Mouse (Mus musculus): ENCODE results near the gene Kif22. TPM values are rescaled to one million over a fixed set of nuclear protein-coding genes. Genes with fewer than 3 reads are reported as not detected.

The Kif22 gene
- polyA plus RNA-seq, 1 experiment from 2014 or later = 47.3 TPM

DNA sequence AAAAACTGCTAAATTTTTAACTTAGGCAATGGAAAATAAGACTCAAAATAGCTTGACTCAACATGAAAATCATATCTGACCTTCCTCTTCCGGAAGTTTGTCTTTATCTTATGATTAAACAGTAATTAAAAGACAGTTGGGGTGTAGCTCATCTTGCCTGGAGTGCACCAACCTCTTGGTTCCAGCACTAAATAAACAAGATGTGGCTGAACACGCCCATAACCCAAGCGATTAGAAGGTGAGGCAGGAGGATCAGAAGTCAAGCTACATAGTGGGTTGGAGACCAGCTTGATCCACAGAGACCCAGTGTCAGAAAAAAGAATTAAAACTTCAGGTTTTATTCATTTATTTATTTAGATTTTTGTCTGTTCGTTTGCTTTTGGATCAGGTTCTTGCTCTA is 41.4 kb upstream of the Kif22 start:
- H3K27me3 ChIP-seq = no peaks in the 10 kb centered on the region
- TF ChIP-seq CTCF (IDR thresholded peaks at IDR 0.05) = no peak
- in situ Hi-C loops (cut with MboI; ENCODE audit: low pct_unique_long_range_greater_than_20kb) = no loop called here
- POLR2A ChIA-PET = interaction anchor here (0.7 to 1.3 kb wide), 2 partner anchors 59 to 133 kb away, joined by 3 to 4 read pairs; no protein-coding TSS in a partner anchor
- CTCF ChIA-PET = no interaction called here
- ATAC-seq (no peak), DNase-seq (ENCODE audit: low read depth, low spot score) (no peak)

DNA sequence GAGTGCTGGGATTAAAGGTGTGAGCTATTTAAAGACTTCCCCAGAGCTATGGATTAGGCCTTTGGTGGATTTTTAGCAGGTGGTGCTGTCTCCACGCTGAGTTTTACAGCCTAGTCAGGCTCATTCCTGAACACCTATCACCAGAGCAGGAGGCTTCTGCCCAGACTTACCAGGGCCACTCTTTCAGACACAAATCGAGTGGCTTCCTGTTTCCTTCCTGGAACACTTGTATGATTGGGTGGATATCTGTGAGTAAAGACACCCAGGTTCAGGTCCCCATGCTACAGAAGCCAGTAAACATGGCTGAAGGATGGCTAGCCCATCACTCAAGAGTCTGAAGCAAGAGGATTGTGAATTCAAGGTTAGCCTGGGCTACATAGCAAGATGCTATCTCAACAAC is 40.7 kb upstream of the Kif22 start:
- POLR2A ChIA-PET = interaction anchor here (1.3 kb wide), 1 partner anchor 132 kb away, joined by 3 read pairs; no protein-coding TSS in a partner anchor
- DNase-seq (ENCODE audit: low read depth, low spot score) (no peak), ATAC-seq (no peak)
- CTCF ChIA-PET = no interaction called here
- no peak for TF ChIP-seq CTCF (IDR thresholded peaks at IDR 0.05)
- in situ Hi-C loops (cut with MboI; ENCODE audit: low pct_unique_long_range_greater_than_20kb) = no loop called here
- no peaks in the 10 kb centered on the region for H3K27me3 ChIP-seq

DNA sequence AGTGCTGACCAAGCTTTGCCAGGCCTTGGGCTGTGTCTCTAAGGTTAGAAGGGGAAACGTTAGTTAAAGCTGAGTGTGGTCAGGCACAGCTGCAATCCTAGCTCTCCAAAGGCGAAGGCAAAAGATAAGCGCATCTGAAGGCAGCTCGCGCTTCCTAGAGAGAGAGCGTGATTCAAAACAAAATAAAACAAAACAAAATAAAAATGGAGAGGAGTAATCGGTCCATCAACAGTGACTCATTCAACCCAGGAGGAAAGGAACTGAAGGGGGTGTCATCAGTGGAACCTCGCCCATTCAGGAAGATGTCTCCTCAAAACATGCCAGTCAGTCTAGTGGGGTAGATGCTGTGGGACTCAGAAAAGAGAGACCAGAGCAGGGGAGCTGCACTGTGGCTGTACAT is 40.0 kb upstream of the Kif22 start:
- ChIA-PET POLR2A (no interaction called here), CTCF (no interaction called here)
- in situ Hi-C loops (cut with MboI; ENCODE audit: low pct_unique_long_range_greater_than_20kb) = no loop called here
- DNase-seq (ENCODE audit: low read depth, low spot score) = no peak
- no peak for TF ChIP-seq CTCF (IDR thresholded peaks at IDR 0.05)
- no peak for ATAC-seq
- H3K27me3 ChIP-seq = no peaks in the 10 kb centered on the region

DNA sequence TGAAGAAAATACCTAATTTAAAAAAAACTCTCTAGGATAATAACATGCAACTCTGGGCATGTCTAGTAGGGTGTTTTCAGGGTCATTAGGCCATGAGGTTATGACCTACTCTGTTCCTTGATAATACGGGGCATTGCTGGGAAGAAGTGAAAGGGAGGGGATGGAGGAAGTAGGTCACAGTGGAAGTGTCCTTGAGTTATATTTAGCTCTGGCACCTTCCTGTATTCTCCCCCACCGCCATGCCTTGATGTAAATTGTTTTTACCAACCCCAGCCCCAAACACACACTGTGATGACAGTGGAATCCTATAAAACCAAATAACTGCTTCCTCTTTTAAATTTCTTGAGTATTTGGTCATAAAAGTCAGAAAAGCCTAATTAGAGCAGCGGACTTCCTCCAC is 37.8 kb upstream of the Kif22 start:
- DNase-seq (ENCODE audit: low read depth, low spot score) (no peak), ATAC-seq (no peak)
- H3K27me3 ChIP-seq = no peaks in the 10 kb centered on the region
- TF ChIP-seq CTCF (IDR thresholded peaks at IDR 0.05) = no peak
- in situ Hi-C loops (cut with MboI; ENCODE audit: low pct_unique_long_range_greater_than_20kb) = no loop called here
- POLR2A ChIA-PET = no interaction called here
- CTCF ChIA-PET = no interaction called here

DNA sequence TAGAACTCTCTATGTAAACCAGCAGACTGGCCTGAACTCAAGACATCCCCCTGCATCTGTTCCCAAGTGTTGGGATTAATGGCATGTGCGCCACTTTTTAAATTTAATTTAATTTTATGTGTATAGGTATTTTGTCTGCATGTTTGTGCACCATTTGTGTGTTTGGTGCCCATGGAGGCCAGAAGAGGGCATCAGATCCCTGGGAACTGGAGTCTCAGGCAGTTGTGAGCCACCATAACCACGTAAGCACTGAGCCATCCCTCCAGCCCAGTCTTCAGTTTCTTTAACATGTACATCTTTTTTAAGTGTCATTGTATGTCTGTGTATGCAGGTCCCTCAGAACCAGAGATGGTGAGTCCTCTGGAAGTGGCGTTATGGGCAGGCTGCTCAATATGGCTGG is 35.4 kb upstream of the Kif22 start:
- in situ Hi-C loops (cut with MboI; ENCODE audit: low pct_unique_long_range_greater_than_20kb) = no loop called here
- DNase-seq (ENCODE audit: low read depth, low spot score) (no peak), ATAC-seq (no peak)
- no peak for TF ChIP-seq CTCF (IDR thresholded peaks at IDR 0.05)
- CTCF ChIA-PET = no interaction called here
- H3K27me3 ChIP-seq = no peaks in the 10 kb centered on the region
- POLR2A ChIA-PET = no interaction called here

DNA sequence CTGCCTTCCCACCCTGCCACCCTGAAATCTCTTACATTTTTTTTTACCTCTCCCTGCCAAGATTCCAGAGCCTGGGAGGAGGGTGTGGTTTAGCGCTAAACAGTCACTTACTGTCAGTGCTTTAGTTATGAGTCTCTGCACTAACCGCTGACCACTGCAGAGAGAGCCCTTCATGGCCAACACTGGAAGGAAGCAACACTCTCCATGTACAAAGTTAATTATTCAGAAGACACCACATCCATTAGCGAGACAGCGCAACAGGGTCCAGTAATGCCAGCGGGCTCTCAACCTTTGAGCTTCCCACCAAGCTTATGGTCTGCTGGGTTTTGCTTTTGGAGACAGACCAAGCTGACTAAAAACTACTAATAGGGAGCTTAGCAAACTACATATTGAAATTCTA is 33.9 kb upstream of the Kif22 start:
- in situ Hi-C loops (cut with MboI; ENCODE audit: low pct_unique_long_range_greater_than_20kb) = no loop called here
- TF ChIP-seq CTCF (IDR thresholded peaks at IDR 0.05) = no peak
- peak; percentile 17 for ATAC-seq
- CTCF ChIA-PET = no interaction called here
- no peaks in the 10 kb centered on the region for H3K27me3 ChIP-seq
- POLR2A ChIA-PET = no interaction called here
- peak; percentile 72 for DNase-seq (ENCODE audit: low read depth, low spot score)

DNA sequence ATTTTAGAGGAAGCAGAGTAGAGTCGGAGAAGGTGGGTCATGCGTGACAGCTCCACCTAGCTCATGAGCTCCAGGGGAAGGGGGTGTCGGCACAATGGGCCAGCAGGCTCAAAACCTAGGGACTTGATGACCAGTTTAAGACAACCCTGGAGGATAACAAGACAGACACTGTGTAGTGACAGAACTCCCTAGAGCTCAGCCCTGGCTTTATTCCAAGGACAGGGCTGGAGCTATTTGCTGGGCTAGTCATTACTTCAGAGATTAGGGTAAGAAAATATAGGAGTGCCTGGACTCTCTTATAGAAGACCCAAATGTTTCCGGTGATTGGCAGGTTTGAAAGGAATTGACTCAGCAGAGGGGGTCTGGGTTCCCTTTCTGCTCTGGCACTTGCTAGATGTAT is 30.9 kb upstream of the Kif22 start:
- H3K27me3 ChIP-seq = no peaks in the 10 kb centered on the region
- no peak for DNase-seq (ENCODE audit: low read depth, low spot score)
- ChIA-PET POLR2A (interaction anchor here (0.6 kb wide), 2 partner anchors 56 to 705 kb away, joined by 4 to 6 read pairs; partner anchors contain the start of gene Pagr1a), CTCF (no interaction called here)
- in situ Hi-C loops (cut with MboI; ENCODE audit: low pct_unique_long_range_greater_than_20kb) = no loop called here
- no peak for ATAC-seq
- no peak for TF ChIP-seq CTCF (IDR thresholded peaks at IDR 0.05)

DNA sequence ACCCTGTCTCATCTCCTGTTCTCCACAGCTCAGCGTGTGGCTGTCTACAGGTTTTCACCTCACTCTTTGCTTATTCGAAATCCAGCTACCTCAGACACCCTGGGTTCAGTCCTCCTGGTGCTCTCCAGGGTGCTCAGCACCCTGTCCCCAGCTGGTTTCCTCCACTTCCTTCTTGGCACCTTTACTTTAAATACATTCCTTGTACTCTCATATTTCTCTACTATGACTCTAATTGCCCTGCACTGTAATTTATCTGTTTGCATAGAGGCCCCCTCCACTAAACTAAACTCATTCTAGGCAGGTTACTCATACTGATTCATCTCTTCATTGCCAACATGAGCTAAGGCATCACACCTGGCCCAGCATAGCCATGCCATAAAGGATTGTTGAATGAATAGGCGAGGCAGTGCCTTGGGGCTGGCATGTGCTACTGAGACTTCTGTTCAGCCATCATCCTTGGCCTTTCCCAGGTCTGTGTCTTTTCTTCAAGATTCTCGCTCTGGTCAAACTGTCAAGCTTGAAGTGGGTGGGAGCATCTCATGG is 28.7 kb upstream of the Kif22 start:
- DNase-seq (ENCODE audit: low read depth, low spot score) (no peak), ATAC-seq (no peak)
- TF ChIP-seq CTCF (IDR thresholded peaks at IDR 0.05) = no peak
- in situ Hi-C loops (cut with MboI; ENCODE audit: low pct_unique_long_range_greater_than_20kb) = no loop called here
- ChIA-PET CTCF (interaction anchor here (1.0 kb wide), 1 partner anchor 43 kb away, joined by 4 read pairs; no protein-coding TSS in a partner anchor), POLR2A (interaction anchor here (0.8 to 0.9 kb wide), 2 partner anchors 29 to 43 kb away, joined by 3 read pairs; partner anchors contain the start of gene Kif22)
- H3K27me3 ChIP-seq = no peaks in the 10 kb centered on the region

DNA sequence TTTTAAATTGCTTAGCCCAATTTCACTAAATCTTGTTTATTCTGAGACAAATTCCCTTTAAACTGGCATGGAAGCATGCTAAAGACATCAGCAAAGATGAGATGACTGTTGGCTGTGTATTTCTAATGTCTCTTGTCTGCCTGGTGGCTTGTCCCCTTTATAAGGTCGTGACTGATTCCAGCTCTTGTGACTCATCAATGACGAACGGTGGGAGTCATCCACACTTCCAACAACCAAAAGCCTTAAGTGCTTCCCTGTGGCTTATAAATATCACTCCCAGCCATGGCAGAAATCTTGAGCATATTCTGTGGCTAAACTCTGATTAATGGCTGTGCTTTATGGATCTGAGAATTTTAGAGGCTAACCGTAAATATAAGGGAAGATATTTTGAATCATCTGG is 24.0 kb upstream of the Kif22 start:
- in situ Hi-C loops (cut with MboI; ENCODE audit: low pct_unique_long_range_greater_than_20kb) = no loop called here
- H3K27me3 ChIP-seq = no peaks in the 10 kb centered on the region
- no peak for TF ChIP-seq CTCF (IDR thresholded peaks at IDR 0.05)
- no peak for DNase-seq (ENCODE audit: low read depth, low spot score)
- POLR2A ChIA-PET = no interaction called here
- no peak for ATAC-seq
- CTCF ChIA-PET = no interaction called here

DNA sequence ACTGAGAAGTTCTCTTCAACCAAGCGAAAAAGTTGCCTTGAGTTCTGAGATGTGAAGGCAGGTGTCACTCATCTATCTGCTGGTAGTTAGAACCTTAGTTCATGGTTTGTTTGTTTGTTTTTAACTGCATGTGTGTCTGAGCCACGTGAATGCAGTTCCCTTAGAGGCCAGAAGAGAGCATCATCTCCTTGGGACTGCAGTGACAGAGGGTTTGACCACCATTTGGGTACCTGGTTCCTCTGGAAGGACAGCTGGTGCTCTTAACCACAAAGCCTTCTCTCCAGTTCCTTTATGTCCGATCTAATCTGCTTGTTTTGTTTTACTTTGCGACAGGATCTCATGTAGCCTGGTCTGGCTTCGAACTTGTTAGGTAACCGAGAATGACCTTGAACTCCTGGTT is 23.3 kb upstream of the Kif22 start:
- ATAC-seq = no peak
- CTCF ChIA-PET = no interaction called here
- no peak for DNase-seq (ENCODE audit: low read depth, low spot score)
- H3K27me3 ChIP-seq = no peaks in the 10 kb centered on the region
- POLR2A ChIA-PET = no interaction called here
- TF ChIP-seq CTCF (IDR thresholded peaks at IDR 0.05) = no peak
- in situ Hi-C loops (cut with MboI; ENCODE audit: low pct_unique_long_range_greater_than_20kb) = no loop called here

DNA sequence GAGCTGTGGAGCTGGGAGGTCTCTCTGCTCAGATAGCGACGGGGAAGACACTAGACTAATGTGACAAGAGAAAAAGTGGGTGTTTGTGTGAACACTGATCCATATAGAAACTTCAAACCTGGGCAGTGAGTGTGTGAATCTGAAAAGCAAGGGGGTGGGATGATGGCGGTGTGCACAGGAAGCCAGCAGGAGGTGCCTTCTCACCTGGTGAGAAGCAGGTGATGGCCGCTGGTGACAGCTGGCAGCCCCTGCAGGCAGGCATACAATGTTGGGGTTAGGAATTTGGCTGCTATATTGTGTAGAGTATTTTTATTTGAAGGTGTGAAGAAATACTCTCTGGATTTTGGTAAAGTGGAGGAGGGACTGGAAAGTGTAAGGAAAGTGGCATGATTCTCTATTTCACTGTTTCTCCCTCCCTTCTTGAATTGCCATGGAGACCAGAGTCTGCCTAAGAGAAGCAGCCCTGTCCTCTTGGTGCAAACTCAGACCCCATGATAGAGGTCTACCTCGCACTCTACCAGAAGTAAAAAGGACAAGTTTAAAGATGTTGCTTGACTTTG is 12.8 kb upstream of the Kif22 start:
- ChIA-PET CTCF (no interaction called here), POLR2A (no interaction called here)
- no peak for ATAC-seq
- no peak for TF ChIP-seq CTCF (IDR thresholded peaks at IDR 0.05)
- no peak for DNase-seq (ENCODE audit: low read depth, low spot score)
- in situ Hi-C loops (cut with MboI; ENCODE audit: low pct_unique_long_range_greater_than_20kb) = loop anchor here (5.0 kb wide), 1 partner anchor 37 kb away; the partner anchor contains the start of gene AI467606
- peaks cover 4% of the 10 kb centered on the region for H3K27me3 ChIP-seq

DNA sequence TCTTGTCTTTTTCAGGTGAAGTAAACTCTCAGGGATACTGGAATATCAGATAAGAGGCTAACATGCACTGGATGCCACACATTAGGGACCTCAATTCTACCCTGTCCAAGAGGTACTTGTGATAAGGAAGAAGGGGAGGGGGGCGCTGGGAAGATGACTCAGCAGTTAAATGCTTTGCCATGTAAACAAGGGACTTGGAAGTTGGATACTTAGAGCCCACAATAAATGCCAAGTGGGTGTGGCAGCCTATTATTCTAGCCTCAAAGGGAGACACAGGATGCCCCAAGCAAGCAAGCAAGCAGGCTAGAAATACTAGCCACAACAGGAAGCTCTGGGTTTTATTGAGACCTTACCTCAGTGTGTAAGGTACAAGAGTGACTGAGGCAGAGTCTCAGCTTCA is 11.0 kb downstream of the Kif22 start:
- no peaks in the 10 kb centered on the region for H3K27me3 ChIP-seq
- no peak for TF ChIP-seq CTCF (IDR thresholded peaks at IDR 0.05)
- in situ Hi-C loops (cut with MboI; ENCODE audit: low pct_unique_long_range_greater_than_20kb) = no loop called here
- DNase-seq (ENCODE audit: low read depth, low spot score) = no peak
- ATAC-seq = no peak
- ChIA-PET CTCF (interaction anchor here (1.4 kb wide), 1 partner anchor 14 kb away, joined by 3 read pairs; the partner anchor contains the start of gene Pagr1a), POLR2A (interaction anchor here (1.4 kb wide), 1 partner anchor 11 kb away, joined by 3 read pairs; the partner anchor contains the start of gene Kif22)
